In genomic region chr9:97162465-97162864, GRCm38 (mm10) we compare ENCODE assay signal across 10 mouse cellular contexts. TPM values are rescaled to one million over a fixed set of nuclear protein-coding genes. Genes with fewer than 3 reads are reported as not detected.
DNase-seq lines count a peak whose midpoint lies in the region; ATAC-seq and TF ChIP-seq lines count a peak whose summit lies in the region.
"Had no signal": no experiment of that assay in that cellular context is flagged by ENCODE, and none has a peak within 500 bp of the region (broad histone marks: within the 10 kb centered on the region; RNA-seq: fewer than 3 reads in every experiment).

No protein-coding gene starts in this region.

- H3ac ChIP-seq in myocyte (ENCODE audit: control insufficient read depth, insufficient read length) = no peak overlapping the region

- no peak overlapping the region for H3K27ac ChIP-seq in forebrain, embryonic 14.5 days (ENCODE audit: low read depth, low read length)
- no peak overlapping the region for H3K27ac ChIP-seq in forebrain, embryonic 13.5 days
- H3K27ac ChIP-seq in liver, embryonic 14.5 days = no peak overlapping the region
- H3K27ac ChIP-seq in liver, embryonic 12.5 days = no peak overlapping the region
- H3K27ac ChIP-seq: macrophage had no signal

- DNase-seq in forebrain, embryonic 14.5 days (ENCODE audit: low spot score) = peak; percentile 64
- no peak for DNase-seq in liver, embryonic 14.5 days (ENCODE audit: low read depth in 3 of 3, low spot score in 3 of 3)
- no peak for DNase-seq in Patski (ENCODE audit: low read depth, low spot score)
- no peak for DNase-seq in adrenal gland, postnatal 25 days
- DNase-seq in urinary bladder, postnatal 10 days (ENCODE audit: low spot score) = no peak

- no peak for TF ChIP-seq POLR2A in myocyte (IDR thresholded peaks at IDR 0.05; ENCODE audit: insufficient read length, low read depth)

- H3K4me2 ChIP-seq in forebrain, embryonic 14.5 days (ENCODE audit: low read length) = no peak overlapping the region
- H3K4me2 ChIP-seq in forebrain, embryonic 13.5 days = no peak overlapping the region
- no peak overlapping the region for H3K4me2 ChIP-seq in liver, embryonic 14.5 days (ENCODE audit: low read depth)
- no peak overlapping the region for H3K4me2 ChIP-seq in liver, embryonic 12.5 days
- peak overlapping the region; percentile 47 for H3K4me2 ChIP-seq in myocyte (ENCODE audit: low read depth)

- POLR2A ChIA-PET in Patski (lab: Charles Lee) = no interaction called here

- no peaks in the 10 kb centered on the region for H3K27me3 ChIP-seq in forebrain, embryonic 14.5 days (replicated peaks; ENCODE audit: control insufficient read depth, insufficient read depth, low read length)
- H3K27me3 ChIP-seq in forebrain, embryonic 13.5 days = no peaks in the 10 kb centered on the region
- H3K27me3 ChIP-seq in liver, embryonic 14.5 days (ENCODE audit: control insufficient read depth, insufficient read depth, low read length) = peaks cover 3% of the 10 kb centered on the region; the same call in 1 of the 2 replicates
- H3K27me3 ChIP-seq in liver, embryonic 12.5 days (replicated peaks) = no peaks in the 10 kb centered on the region
- H3K27me3 ChIP-seq in Patski = no peaks in the 10 kb centered on the region
- peaks cover 4% of the 10 kb centered on the region for H3K27me3 ChIP-seq in myocyte (ENCODE audit: control insufficient read depth, insufficient read depth, insufficient read length)

- H3K36me3 ChIP-seq in forebrain, embryonic 14.5 days (ENCODE audit: control insufficient read depth, insufficient read depth, low read length) = no peaks in the 10 kb centered on the region
- H3K36me3 ChIP-seq in forebrain, embryonic 13.5 days (ENCODE audit: poor library complexity, severe bottlenecking) = no peaks in the 10 kb centered on the region
- H3K36me3 ChIP-seq in liver, embryonic 14.5 days (replicated peaks; ENCODE audit: control insufficient read depth, insufficient read depth, low read depth) = no peaks in the 10 kb centered on the region
- H3K36me3 ChIP-seq in liver, embryonic 12.5 days = no peaks in the 10 kb centered on the region
- H3K36me3 ChIP-seq in myocyte (ENCODE audit: control insufficient read depth, insufficient read depth) = no peaks in the 10 kb centered on the region

- no peaks in the 10 kb centered on the region for H3K9me3 ChIP-seq in forebrain, embryonic 14.5 days (replicated peaks; ENCODE audit: control insufficient read depth, low read length)
- H3K9me3 ChIP-seq in forebrain, embryonic 13.5 days (replicated peaks) = no peaks in the 10 kb centered on the region
- no peaks in the 10 kb centered on the region for H3K9me3 ChIP-seq in liver, embryonic 14.5 days (ENCODE audit: control insufficient read depth, low read length)
- no peaks in the 10 kb centered on the region for H3K9me3 ChIP-seq in liver, embryonic 12.5 days (replicated peaks)

- no peak overlapping the region for H3K9ac ChIP-seq in forebrain, embryonic 14.5 days (ENCODE audit: low read length)
- no peak overlapping the region for H3K9ac ChIP-seq in forebrain, embryonic 13.5 days
- H3K9ac ChIP-seq in liver, embryonic 14.5 days (replicated peaks) = no peak overlapping the region
- no peak overlapping the region for H3K9ac ChIP-seq in liver, embryonic 12.5 days

- 43% methylated on average over 2 of the region's 2 CpGs for WGBS in forebrain, embryonic 14.5 days
- 50% methylated on average over 2 of the region's 2 CpGs for WGBS in forebrain, embryonic 13.5 days
- 31% methylated on average over 2 of the region's 2 CpGs for WGBS in liver, embryonic 14.5 days (ENCODE audit: insufficient replicate concordance)
- WGBS in liver, embryonic 12.5 days (ENCODE audit: insufficient replicate concordance) = 30% methylated on average over 2 of the region's 2 CpGs

- H3K4me3 ChIP-seq in forebrain, embryonic 14.5 days (ENCODE audit: low read depth, low read length) = no peak overlapping the region
- H3K4me3 ChIP-seq in forebrain, embryonic 13.5 days = no peak overlapping the region
- H3K4me3 ChIP-seq in liver, embryonic 14.5 days (ENCODE audit: insufficient read depth in 1 of 2, low read depth in 2 of 2, low read length in 2 of 2) = no peak overlapping the region
- H3K4me3 ChIP-seq in liver, embryonic 12.5 days = no peak overlapping the region
- no peak overlapping the region for H3K4me3 ChIP-seq in myocyte
- H3K4me3 ChIP-seq: erythroblast, embryonic 14.5 days had no signal

- peak; percentile 20; the same call in 1 of the 2 replicates for TF ChIP-seq CTCF in liver, embryonic 14.5 days (IDR thresholded peaks at IDR 0.05; ENCODE audit: low read depth)
- TF ChIP-seq CTCF in Patski (IDR thresholded peaks at IDR 0.05) = peak; percentile 59

- CTCF ChIA-PET in Patski (lab: Charles Lee) = interaction anchor here (0.8 to 4.1 kb wide), 15 partner anchors 8 to 250 kb away, joined by 3 to 18 read pairs (median 5); no protein-coding TSS in a partner anchor

- in situ Hi-C loops in Patski (cut with MboI; ENCODE audit: low pct_unique_long_range_greater_than_20kb) = loop anchor here (5.0 kb wide), 2 partner anchors 80 to 250 kb away; no protein-coding TSS in a partner anchor

- ATAC-seq in forebrain, embryonic 14.5 days = no peak
- no peak for ATAC-seq in forebrain, embryonic 13.5 days
- no peak for ATAC-seq in liver, embryonic 14.5 days (ENCODE audit: insufficient read depth)
- ATAC-seq in liver, embryonic 12.5 days = no peak
- ATAC-seq in Patski = no peak

- no peaks in the 10 kb centered on the region for H3K4me1 ChIP-seq in forebrain, embryonic 14.5 days (ENCODE audit: control insufficient read depth, insufficient read depth, low read length)
- no peaks in the 10 kb centered on the region for H3K4me1 ChIP-seq in forebrain, embryonic 13.5 days
- no peaks in the 10 kb centered on the region for H3K4me1 ChIP-seq in liver, embryonic 14.5 days (replicated peaks; ENCODE audit: control insufficient read depth in 2 of 2, insufficient read depth in 2 of 2, low read length in 1 of 2)
- no peaks in the 10 kb centered on the region for H3K4me1 ChIP-seq in liver, embryonic 12.5 days

- no peak for TF ChIP-seq EP300 in liver, embryonic 14.5 days (IDR thresholded peaks at IDR 0.05; ENCODE audit: low read depth)

- H3K79me2 ChIP-seq in myocyte (ENCODE audit: control insufficient read depth, insufficient read depth) = no peaks in the 10 kb centered on the region

TF ChIP-seq in myocyte, 11 proteins besides CTCF, POLR2A, EP300 and RAD21:
- TF ChIP-seq CEBPB (IDR thresholded peaks at IDR 0.05; ENCODE audit: insufficient read depth, poor library complexity, severe bottlenecking) (no peak), MYOD1 (IDR thresholded peaks at IDR 0.05; ENCODE audit: control insufficient read depth in 1 of 3, insufficient read length in 2 of 3, low read depth in 2 of 3) (no peak), TCF3 (IDR thresholded peaks at IDR 0.05; ENCODE audit: insufficient read length, low read depth) (no peak), SRF (IDR thresholded peaks at IDR 0.05; ENCODE audit: control insufficient read depth, insufficient read length, low read depth) (no peak), E2F4 (IDR thresholded peaks at IDR 0.05; ENCODE audit: insufficient read depth) (no peak), TCF12 (IDR thresholded peaks at IDR 0.05; ENCODE audit: insufficient read depth, poor library complexity, severe bottlenecking) (no peak), MAX (IDR thresholded peaks at IDR 0.05; ENCODE audit: low read depth) (no peak), POLR2AphosphoS2 (IDR thresholded peaks at IDR 0.05; ENCODE audit: insufficient read length, low read depth) (no peak), USF1 (IDR thresholded peaks at IDR 0.05; ENCODE audit: low read depth) (no peak)

RNA-seq across cellular contexts. Expression of gene Slc25a36, which starts 51.5 kb away (rescaled TPM):
- polyA plus RNA-seq in forebrain, embryonic 14.5 days (2014; fragmentation: Nextera tagmentation; extraction: Ambion mirVana) = 66.8 and 71.5 TPM in 2 replicates
- polyA plus RNA-seq in forebrain, embryonic 13.5 days (2015; fragmentation: Nextera tagmentation; extraction: Ambion mirVana) = 66.0 and 73.3 TPM in 2 replicates
- polyA plus RNA-seq in liver, embryonic 14.5 days (2012; rRNA removed) = 6.4 and 6.6 TPM in 2 replicates
- 6.7 and 8.1 TPM in 2 replicates for polyA plus RNA-seq in liver, embryonic 14.5 days (2014; fragmentation: Nextera tagmentation; extraction: Ambion mirVana)
- 18.5 and 19.6 TPM in 2 replicates for polyA plus RNA-seq in liver, embryonic 12.5 days (2016; fragmentation: Nextera tagmentation; extraction: Ambion mirVana)
- polyA plus RNA-seq in Patski (2021) = 96.5 TPM
- 6.5 TPM for polyA plus RNA-seq in myocyte (2012; fragmentation: generic; extraction: Trizol)
- total RNA-seq in adrenal gland, postnatal 25 days (2021) = 76.6 and 105 TPM in 2 replicates
